Mouse (Mus musculus): ENCODE results near the gene Sh2d4b.

DNA sequence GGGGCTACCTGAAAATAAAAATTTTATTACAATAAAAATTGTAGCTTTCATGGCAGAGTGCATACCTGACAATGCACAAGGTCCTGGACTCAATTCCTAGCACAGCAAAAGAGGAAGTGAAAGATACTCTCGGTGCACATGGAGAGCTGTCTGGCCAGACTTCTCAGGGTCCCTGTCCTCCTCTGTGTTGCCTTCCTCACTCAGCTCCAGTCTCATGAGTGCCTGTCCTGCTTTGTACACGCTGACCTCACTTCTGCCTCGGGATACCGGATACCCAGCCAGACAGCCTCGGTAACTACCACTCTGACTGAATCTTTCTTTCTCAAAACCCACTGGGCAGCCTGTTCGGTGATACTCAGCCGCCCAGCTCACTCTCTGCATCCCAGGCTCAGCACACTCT lies 40.3 kb upstream of the Sh2d4b start:
- TF ChIP-seq POLR2A (IDR thresholded peaks at IDR 0.05; ENCODE audit: control insufficient read depth, extremely low read depth, insufficient read depth, low read length, poor library complexity) (no peak), CTCF (IDR thresholded peaks at IDR 0.05; ENCODE audit: borderline replicate concordance, control insufficient read depth, extremely low read depth, insufficient read depth, low read length, poor library complexity) (no peak)
